Mouse (Mus musculus): ENCODE measurements around the gene Asb5. TPM values are rescaled to one million over a fixed set of nuclear protein-coding genes. Genes with fewer than 3 reads are reported as not detected.
"Not testable (repeated sequence)": the region's sequence is repeated elsewhere in the genome, so short reads cannot be mapped to it uniquely, and the experiment has no call there.

Gene Asb5
- total RNA-seq, 2 experiments from 2014 or later: 3.7 to 4.7 TPM

DNA sequence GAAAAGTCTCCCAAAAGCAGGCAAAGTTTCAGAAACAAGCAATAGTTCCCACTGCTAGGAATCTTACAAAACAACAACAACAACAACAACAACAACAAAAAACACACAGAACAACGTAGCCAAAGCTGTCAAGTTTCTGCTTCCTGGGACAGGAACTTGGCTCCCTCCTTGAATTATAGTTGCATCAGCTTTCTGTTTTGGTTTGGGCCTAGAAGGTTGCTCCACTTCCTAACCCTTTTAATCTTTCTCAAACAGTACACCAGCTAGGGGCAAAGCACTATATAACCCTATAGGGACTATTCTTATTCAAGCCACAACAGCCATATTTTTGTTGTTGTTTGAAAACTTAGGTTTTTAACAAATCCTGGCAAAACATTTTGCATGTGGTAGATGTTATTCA lies 12.0 kb downstream of the Asb5 start:
- no peak for DNase-seq

DNA sequence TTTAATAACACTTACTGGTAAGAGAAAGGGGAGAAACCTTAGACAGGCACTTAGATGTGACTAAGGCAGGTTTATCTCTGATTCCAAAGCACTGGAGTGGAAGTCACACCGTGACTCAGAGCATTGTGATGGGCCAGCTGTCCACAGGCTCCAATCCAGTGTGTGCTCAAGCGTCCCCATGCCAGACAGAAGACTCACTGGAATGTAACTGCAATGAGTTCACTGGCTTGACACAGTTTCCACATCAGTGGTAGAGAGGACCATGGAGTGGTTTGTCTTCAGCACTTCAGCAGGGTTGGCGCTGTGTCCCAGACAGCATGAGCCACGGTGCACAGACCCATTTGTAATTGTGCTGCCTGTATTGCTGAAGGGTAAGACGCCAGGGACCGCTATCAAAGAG lies 19.0 kb downstream of the Asb5 start:
- no peak for DNase-seq

DNA sequence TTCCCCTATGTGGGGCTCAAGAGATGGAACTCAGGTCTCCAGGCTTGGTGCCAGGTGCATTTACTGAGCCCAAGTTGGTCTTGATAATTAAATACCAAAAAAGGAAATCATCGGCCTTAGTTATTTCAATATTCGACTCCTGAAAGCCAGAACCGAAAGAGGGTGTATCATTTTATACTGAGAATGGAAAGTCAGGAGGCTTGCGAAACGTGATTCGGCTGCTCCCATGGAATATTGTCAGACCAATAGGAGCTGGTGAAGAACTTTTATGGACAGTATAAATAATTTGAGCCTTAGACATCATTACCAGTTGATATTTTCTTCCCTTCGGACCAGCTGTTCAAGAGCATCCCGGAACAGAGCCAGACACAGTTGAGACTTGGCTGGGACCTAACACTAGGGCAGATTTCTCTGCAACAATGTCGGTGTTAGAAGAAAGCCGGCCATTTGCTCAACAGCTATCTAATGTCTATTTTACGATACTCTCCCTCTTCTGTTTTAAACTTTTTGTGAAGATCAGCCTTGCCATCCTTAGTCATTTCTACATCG lies 20.7 kb downstream of the Asb5 start:
- DNase-seq: no peak

DNA sequence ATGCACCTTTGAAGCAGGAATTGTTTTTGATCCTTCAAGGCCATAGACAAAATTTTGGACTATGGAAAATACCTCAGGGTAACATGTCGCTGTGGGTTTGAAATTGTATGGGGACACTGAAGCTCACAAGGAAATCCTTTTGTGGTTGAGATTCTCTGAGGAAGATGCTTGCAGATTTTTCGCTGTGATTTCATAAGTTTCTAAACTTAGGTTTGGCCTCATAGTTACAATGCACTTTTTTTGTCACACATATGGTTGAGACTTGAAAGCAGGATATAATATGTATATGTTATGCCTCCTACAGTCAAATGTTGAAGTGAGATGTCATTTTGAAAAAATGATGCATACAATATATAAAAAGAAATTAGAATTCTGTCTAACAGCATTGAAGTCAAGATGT lies 25.5 kb downstream of the Asb5 start:
- no peak for DNase-seq

DNA sequence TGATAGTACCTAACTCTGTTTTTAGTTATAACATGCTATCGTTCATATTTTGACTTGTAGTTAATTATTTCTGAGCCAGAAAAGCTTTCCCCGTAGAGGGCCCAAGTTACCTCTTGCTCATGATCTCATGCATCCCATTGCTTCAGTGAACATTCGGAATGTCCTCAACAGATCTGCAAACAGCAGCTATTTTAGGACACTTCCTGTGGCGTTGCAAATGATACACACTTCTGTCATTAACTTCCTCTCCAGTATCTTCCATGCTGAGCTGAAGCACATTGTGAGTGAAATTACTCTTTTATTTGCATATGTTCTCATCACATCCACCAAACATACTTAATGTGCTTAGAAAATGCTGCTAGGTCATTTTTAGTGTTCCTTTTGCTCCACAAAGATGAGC lies 32.8 kb downstream of the Asb5 start:
- no peak for DNase-seq

DNA sequence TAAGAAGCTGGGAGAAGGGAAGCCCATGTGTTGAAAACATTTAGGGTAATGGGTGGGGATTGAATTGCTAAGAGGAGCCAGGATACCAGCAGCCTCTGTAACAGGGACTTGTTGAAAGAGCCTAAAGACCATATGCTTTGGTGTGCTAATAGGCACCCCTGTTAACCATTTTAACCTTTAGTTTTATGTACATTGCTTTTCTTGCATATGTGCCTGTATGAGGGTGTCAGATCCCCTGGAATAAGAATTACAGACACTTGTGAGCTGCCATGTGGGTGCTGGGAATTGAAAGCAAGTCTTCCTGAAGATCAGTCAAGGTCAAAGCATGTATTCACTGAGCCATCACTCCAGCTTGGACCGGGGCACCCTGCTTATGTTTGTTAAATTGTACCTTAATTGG lies 35.8 kb downstream of the Asb5 start:
- DNase-seq: no peak

DNA sequence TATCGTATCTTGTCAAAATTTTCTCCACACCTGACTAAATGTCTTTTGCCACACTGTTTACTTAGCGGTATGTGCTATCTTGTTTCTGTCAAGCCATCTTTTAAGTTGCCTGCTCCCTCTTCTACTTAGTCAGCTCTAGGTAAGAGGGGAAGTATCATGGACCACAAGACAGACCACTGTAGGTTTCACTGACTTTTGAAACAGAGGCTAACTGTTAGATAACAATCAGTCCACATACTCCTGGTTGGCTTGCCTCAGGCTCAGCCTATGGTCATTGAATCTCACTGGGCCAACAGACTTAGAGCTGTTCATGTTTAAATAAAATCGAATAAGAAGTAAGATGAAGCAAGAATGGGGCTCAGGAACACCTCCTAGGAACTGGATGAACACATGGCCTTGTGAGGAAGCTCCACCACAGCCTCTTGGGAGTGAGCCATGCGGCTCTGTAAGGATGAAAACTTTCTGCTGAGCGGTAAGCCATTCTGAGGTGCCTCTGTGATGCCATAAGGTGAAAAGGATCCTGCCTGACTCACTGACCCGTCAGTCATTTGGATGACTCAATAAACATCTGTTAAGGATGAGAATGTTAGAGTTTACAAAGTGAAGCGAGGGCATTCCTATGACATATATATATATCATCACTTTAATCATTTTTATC lies 36.4 kb downstream of the Asb5 start:
- DNase-seq: no peak

DNA sequence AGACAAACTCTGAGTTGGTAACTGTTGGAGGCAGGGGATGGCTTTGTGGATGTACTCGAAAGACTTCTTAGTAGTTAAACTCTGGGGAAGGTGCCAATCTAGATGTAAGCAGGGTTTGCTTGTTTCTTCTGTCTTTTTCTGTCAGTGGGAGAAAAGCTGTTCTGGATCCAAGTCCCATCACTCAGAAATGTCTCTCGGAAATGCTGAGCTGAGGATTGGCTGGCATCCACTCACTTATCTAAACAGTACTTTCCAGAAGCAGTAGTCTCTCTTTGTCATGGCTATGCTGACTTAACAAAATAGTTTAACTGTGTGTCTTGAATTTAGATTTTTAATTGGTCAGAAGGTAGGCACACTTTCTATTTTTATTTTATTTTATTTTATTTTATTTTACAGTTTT lies 37.8 kb downstream of the Asb5 start:
- DNase-seq: no peak

DNA sequence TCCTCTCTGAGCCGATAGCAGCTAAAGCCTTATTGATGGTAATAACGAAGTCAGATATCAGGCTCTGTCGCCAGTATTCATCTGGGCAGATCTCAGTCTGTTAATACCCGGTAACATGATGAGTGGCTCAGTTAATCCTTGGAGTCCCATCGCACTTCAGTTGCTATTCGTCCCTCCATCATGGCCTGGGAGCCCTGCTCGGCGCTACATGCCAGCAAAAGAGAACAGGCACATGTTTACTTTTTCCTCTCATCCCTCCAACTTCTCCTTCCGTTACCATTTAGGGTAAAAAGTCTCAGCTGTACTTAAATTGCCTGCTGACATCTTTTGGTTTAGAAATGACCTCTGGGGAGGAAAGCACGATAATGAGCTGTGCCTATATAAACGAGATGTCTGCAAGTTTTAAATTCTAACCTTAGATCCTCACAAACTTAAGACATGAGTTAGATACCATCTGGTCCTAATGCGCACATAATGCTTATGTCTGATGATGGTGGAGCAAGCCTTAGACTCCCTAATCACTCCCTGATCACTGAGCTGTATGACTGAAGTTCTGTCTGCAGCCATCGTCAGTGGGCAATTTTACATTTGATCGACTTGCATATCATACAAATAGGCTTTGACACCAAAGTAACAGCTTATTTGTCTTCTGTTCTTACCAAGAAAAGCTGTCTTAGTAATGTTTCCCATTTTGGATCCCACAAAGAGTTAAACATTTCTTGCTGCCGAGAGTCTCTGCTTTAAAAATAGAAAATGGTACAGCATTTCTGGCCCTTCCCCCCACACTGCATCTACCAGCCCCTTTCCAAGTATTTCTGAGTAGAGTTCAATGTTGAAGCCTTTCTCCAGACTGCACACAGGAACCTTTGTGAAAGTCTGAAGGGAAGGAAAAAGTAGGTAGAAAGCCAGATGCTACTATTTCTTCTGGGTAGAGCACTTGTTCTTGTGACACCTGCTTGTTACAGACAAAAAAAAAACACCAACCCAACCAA lies 41.5 kb downstream of the Asb5 start:
- DNase-seq: peak; percentile 47

DNA sequence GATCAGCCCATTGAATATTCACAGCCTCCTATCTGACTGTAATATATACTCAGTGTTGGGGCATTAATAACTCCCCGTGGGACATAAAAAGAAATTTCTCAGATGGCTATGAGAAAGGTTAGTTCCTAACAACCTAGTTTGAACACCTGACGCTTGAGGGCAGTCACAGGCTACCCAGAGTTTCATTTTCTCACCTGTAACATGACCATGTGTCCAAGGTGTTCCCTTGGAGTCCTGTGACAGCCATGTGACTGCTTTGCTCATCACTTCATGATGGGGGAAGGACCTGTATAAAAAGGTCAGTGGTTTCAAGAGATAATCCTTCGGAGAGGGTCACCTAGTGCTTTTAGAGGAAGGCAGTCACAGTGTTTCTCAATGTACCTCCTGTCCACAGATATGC lies 52.1 kb downstream of the Asb5 start:
- no peak for DNase-seq

DNA sequence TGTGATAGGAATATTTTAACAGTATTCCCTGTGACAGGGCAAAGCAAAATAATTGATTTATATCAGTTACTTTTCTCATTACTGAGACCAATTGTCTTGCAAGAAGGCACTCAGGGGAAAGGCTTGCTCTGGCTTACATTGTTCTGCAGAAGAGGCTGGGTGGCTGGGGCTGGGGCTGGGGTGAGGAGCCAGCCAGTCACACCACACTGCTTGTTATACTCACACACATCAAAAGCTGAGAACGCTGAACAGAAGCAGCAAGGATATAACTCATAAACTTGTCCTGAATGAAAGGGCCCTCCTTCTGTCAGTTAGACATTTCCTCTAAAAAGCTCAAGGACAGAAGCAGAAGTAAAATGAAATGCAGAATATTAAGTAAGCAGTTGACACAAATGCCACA lies 53.5 kb downstream of the Asb5 start:
- DNase-seq: no peak

DNA sequence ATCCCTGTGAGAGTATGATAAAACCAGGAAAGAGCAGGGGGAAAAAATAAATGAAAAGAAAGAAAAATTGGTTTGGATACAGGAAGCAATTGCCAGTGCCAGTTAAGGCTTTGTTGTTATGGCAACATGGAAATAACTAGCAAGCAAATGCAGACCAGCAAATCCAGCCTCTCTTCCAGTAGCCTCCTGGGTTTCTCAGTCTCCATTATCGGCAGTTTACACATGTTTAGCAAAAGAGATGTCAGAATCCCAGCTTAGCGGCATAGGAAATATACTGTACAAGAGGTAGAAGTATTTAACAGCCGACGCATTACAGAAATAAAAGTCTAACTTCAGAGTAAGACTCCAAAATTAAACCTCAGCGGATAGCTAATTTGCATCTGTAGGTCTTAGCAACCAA lies 65.3 kb downstream of the Asb5 start:
- no peak for DNase-seq

DNA sequence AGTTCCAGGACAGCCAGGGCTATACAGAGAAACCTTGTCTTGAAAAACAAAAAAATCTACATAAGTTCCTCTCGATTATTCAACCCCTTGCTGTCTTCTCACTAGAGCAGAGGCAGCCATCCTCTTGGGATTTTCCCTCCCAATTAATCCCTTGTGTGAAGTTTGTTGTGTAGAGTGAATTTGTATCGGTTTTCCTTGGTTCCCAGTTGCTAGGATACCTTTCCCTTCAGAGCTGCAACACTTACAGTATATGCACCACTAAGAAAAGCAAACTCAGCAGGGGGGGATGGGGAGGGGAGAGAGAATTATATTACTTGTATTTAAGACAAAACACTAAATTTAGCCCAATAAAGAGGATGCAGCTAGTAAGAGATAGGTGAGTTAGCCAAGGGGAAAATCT lies 66.7 kb downstream of the Asb5 start:
- no peak for DNase-seq

DNA sequence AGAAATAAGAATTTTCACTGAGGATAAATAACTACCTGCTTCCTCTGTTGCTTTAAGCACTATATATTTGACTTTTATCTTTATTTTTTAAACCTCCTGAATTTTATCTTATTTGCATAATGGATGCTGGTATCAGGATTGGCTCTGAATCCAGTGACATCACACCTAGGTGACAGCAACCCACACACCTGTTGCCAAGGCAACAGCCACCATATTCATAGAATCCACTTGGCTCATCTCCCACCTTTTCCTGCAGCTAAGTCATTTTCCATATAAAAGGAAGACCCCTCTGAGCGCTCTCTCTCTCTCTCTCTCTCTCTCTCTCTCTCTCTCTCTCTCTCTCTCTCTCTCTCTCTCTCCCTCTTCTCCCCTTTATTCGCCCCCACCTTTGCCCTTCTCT lies 67.6 kb downstream of the Asb5 start:
- DNase-seq: no peak

DNA sequence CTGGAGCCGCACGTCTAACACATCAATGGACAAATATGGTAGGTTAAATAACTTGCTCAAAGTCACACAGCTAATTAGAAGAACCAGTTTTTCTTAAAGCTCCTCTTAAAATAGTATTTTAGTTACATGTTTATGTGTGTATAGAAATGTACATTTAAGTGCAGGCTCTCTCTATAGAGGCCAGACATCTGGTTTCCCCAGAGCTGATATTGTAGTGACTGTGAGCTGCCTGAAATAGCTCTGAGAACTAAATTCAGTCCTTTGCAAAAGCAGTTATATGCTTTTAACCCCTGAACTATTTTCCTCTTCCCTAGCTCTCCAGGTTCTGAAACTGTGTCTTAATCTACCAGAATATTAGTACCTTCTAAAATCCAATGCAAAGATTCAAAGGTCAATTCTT lies 68.0 kb downstream of the Asb5 start:
- DNase-seq: no peak

DNA sequence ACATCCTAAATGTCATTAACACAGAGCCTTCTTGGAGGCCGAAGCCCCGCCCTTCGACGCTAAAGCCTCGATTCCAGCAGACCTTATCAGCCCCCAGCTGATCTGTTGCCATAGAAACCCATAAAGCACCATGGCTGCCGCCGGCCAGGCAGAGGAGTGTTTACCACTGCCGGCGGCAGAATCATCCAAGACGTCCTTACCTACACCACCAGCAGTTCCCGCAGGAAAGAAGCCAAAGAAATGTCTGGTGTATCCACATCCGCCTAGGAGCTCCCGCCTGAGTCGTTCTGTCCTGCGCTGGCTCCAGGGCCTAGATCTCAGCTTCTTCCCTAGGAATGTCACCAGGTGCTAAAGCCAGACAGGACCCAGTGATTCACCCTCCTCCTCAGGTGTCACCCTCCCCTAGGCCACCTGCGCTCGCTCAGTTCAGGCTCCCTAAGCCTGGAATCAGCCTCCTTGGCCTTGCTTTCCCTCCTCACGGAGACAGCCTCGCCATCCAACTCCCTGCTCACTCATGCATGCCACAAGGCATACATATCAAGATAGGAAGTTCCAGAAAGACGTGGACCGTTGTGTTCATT lies 71.4 kb downstream of the Asb5 start, which contains the start of gene Spata4:
Spata4 (plus strand) TSS at position 111 of the 581 bp plus-strand sequence.
- peak; percentile 55 for DNase-seq

DNA sequence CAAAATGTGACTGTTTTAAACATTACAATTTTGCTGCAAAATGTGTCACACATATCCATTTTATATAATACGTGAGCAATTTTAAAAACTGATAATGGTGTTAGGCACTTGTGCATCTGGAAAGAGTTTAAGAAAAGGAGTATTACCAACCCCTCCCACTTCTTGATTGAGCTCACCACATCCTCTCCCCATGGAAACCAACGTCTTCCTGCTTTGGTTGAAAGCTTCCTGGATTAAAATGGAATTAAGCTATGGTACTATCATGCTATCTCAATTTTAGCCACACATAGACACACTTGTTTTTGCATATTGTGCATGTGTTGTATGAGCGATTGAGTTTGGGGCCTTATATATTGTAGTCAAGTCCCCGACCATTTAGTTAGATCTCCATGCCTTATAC lies 74.1 kb downstream of the Asb5 start:
- no peak for DNase-seq

DNA sequence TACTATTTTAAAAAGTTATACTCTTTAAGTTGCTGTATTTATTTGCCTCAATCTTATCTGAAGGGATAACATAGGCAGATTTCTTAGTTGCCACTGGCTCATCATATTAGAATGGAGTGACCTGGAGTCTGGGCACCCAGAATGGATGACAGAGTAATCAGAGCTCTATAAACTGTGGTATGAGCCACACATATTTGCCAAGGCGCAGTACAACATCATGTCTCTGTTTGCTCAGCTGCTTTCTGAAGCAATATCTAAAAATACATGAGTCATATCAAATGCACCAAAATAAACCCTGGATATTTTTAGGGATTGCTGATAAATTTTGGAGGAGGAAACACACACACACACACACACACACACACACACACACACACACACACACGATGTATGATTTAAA lies 80.0 kb downstream of the Asb5 start:
- DNase-seq: peak; percentile 19

DNA sequence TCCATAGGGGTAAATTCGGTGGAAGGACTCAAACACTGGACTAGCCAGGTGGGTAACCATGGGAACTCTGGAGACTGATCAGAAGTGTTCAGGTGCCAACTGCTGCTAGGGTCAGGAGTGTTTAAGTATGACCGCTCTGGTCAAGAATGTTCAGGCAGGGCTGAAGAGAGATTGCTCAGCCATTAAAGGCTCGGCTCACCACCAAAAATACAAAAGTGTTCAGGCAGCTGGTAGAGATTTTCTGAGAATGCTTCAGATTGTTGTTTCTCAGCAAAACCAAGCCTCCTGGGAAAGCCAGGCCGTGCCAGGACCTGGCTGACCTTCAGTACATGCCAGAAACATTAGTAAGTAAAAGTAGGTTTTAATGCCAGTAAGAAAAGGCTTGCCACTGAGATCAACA lies 80.9 kb downstream of the Asb5 start:
- DNase-seq: peak; percentile 28

DNA sequence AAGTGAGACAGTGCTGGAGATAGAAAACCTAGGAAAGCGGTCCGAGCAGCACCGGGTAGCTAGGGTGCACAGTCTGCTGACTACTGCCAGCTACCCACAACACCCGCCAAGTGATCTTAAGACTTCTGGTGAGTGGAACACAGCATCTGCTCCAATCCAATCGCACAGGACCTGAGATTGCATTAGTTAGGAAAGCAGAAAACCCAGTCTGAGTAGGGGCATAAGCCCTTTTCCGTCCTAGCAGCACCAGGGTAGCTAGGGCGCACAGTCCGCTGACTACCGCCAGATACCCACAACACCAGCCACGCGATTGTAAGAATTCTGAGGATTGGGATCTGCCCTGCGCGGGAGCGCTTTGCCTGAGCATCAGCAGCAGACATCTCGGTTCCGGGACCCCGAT lies 87.3 kb downstream of the Asb5 start:
- DNase-seq: not testable (repeated sequence)
